Mouse (Mus musculus) CH12F3 (cell line): ENCODE data around the gene Fam117b.

Experiments used
- in situ Hi-C: fragments of 300-500 bp; cut with MboI; formaldehyde crosslinking; loops from 2 replicates; pipeline ENCODE4 v1.14.3; 2020; ENCODE audit warnings: low sequenced_read_pairs

Fam117b gene

GRCm38 (mm10) chr1:59912413-59913157 is at the start of gene Fam117b:
Gene Fam117b, plus strand, starts transcription at chr1:59913006.
- in situ Hi-C loops, result no loop called here

GRCm38 (mm10) chr1:59868041-59868440 is 44.8 kb upstream of the Fam117b start:
- in situ Hi-C loops, result no loop called here

- in situ Hi-C loops, result no loop called here
Measured at GRCm38 (mm10) chr1:59874023-59874422, 38.8 kb upstream of the Fam117b start.

- in situ Hi-C loops, result no loop called here
Measured at GRCm38 (mm10) chr1:59878098-59878497, 34.7 kb upstream of the Fam117b start.

- in situ Hi-C loops, result no loop called here
Measured at GRCm38 (mm10) chr1:59883349-59884134, 29.3 kb upstream of the Fam117b start.

- in situ Hi-C loops, result no loop called here
Measured at GRCm38 (mm10) chr1:59886899-59887298, 25.9 kb upstream of the Fam117b start.

GRCm38 (mm10) chr1:59888018-59888417 is 24.8 kb upstream of the Fam117b start:
- in situ Hi-C loops, result no loop called here

GRCm38 (mm10) chr1:59891185-59891584 is 21.6 kb upstream of the Fam117b start:
- in situ Hi-C loops, result no loop called here

GRCm38 (mm10) chr1:59892777-59893176 is 20.0 kb upstream of the Fam117b start:
- in situ Hi-C loops, result no loop called here

GRCm38 (mm10) chr1:59894025-59894424 is 18.8 kb upstream of the Fam117b start:
- in situ Hi-C loops, result no loop called here

- in situ Hi-C loops, result no loop called here
Measured at GRCm38 (mm10) chr1:59895456-59895855, 17.4 kb upstream of the Fam117b start.

GRCm38 (mm10) chr1:59897147-59897798 is 15.5 kb upstream of the Fam117b start:
- in situ Hi-C loops, result no loop called here

- in situ Hi-C loops, result no loop called here
Measured at GRCm38 (mm10) chr1:59899679-59900078, 13.1 kb upstream of the Fam117b start.

- in situ Hi-C loops, result no loop called here
Measured at GRCm38 (mm10) chr1:59901082-59901876, 11.5 kb upstream of the Fam117b start.

- in situ Hi-C loops, result no loop called here
Measured at GRCm38 (mm10) chr1:59902634-59903033, 10.2 kb upstream of the Fam117b start.

- in situ Hi-C loops, result no loop called here
Measured at GRCm38 (mm10) chr1:59904630-59905295, 8.0 kb upstream of the Fam117b start.

- in situ Hi-C loops, result no loop called here
Measured at GRCm38 (mm10) chr1:59905916-59906315, 6.9 kb upstream of the Fam117b start.

GRCm38 (mm10) chr1:59906819-59907521 is 5.8 kb upstream of the Fam117b start:
- in situ Hi-C loops, result no loop called here

- in situ Hi-C loops, result no loop called here
Measured at GRCm38 (mm10) chr1:59907700-59908099, 5.1 kb upstream of the Fam117b start.

- in situ Hi-C loops, result no loop called here
Measured at GRCm38 (mm10) chr1:59910941-59911340, 1.9 kb upstream of the Fam117b start.
